Mouse (Mus musculus) C2C12 (cell line): ENCODE results near the gene Hnrnpa2b1. TPM values are rescaled to one million over a fixed set of nuclear protein-coding genes. Genes with fewer than 3 reads are reported as not detected.

Experiments
- H3K27me3 ChIP-seq: one replicate; pipeline ENCODE4 v1.6.1; 2011; ENCODE audit not compliant: control insufficient read depth, insufficient read depth, insufficient read length
- H3K36me3 ChIP-seq: one replicate; pipeline ENCODE4 v1.6.1; 2011; ENCODE audit not compliant: control insufficient read depth, insufficient read depth
- H3K4me3 ChIP-seq: one replicate; pipeline ENCODE4 v1.5.1; 2011; ENCODE audit warnings: mild to moderate bottlenecking, control low read depth; ENCODE audit not compliant: poor library complexity, insufficient read depth, severe bottlenecking
- H3K79me2 ChIP-seq: one replicate; pipeline ENCODE4 v1.6.1; 2011; ENCODE audit not compliant: control insufficient read depth, insufficient read depth
- H3K79me3 ChIP-seq: one replicate; pipeline ENCODE4 v1.6.1; 2011; ENCODE audit warnings: low read depth, control low read depth
- H3ac ChIP-seq: one replicate; pipeline ENCODE3; 2011; ENCODE audit warnings: low read depth; ENCODE audit not compliant: control insufficient read depth, insufficient read length
- CEBPB ChIP-seq: IDR thresholded peaks from one replicate; pipeline ENCODE4 v1.6.1; 2011; ENCODE audit warnings: low read depth, mild to moderate bottlenecking, control low read depth, moderate library complexity
- CTCF ChIP-seq: IDR thresholded peaks from one replicate; pipeline ENCODE4 v1.5.1; 2011; ENCODE audit not compliant: control insufficient read depth, insufficient read depth, insufficient read length
- FOSL1 ChIP-seq: IDR thresholded peaks from one replicate; pipeline ENCODE4 v1.8.0; 2011; ENCODE audit warnings: mild to moderate bottlenecking, low read length; ENCODE audit not compliant: poor library complexity, insufficient read depth, severe bottlenecking
- MAX ChIP-seq: IDR thresholded peaks from one replicate; pipeline ENCODE4 v1.6.1; 2011; ENCODE audit warnings: mild to moderate bottlenecking, control low read depth
- MYOD1 ChIP-seq: IDR thresholded peaks from one replicate; pipeline ENCODE4 v1.6.1; 2011; ENCODE audit warnings: low read depth; ENCODE audit not compliant: control insufficient read depth, insufficient read length
- MYOG ChIP-seq: IDR thresholded peaks from one replicate; pipeline ENCODE4 v1.6.1; 2011; ENCODE audit not compliant: control insufficient read depth, insufficient read length; ENCODE audit errors: extremely low read depth
- USF1 ChIP-seq: IDR thresholded peaks from one replicate; pipeline ENCODE4 v1.6.1; 2011; ENCODE audit warnings: low read depth, mild to moderate bottlenecking, control low read depth, moderate library complexity
- long read RNA-seq, 2 experiments: library from polyadenylated mRNA; unstranded; transcript quantifications; one replicate each; pipeline ENCODE4 v2.0.0; 2019 to 2020
- polyA plus RNA-seq: library from polyadenylated mRNA; unstranded; fragments of >200 nt; fragmentation: generic; extraction: Trizol; gene quantifications from one replicate; pipeline ENCODE4 v1.2.1, GENCODE M21; 2012; ENCODE audit warnings: missing spikeins

The Hnrnpa2b1 gene
- 459 TPM for polyA plus RNA-seq
- long read RNA-seq, experiment 1, transcript Hnrnpa2b1-203 (12 exons, 1,728 nt) = minor isoform, 5 of 271 reads
- long read RNA-seq, experiment 1, transcript Hnrnpa2b1-204 (11 exons, 1,638 nt) = minor isoform, 60 of 271 reads
- long read RNA-seq, experiment 1, transcript Hnrnpa2b1-210 (10 exons, 1,518 nt) = major isoform, 79 of 271 reads
- long read RNA-seq, experiment 1, transcript Hnrnpa2b1-201 (10 exons, 1,647 nt) = minor isoform, 22 of 271 reads
- long read RNA-seq, experiment 1, partial matches to known transcripts = 28 of 271 reads
- long read RNA-seq, experiment 1, other reads (novel, unspliced or antisense) = 70 of 271 reads
- long read RNA-seq, experiment 2, transcript Hnrnpa2b1-204 (11 exons, 1,638 nt) = minor isoform, 335 of 1,152 reads
- long read RNA-seq, experiment 2, transcript Hnrnpa2b1-203 (12 exons, 1,728 nt) = minor isoform, 25 of 1,152 reads
- long read RNA-seq, experiment 2, transcript Hnrnpa2b1-201 (10 exons, 1,647 nt) = minor isoform, 99 of 1,152 reads
- long read RNA-seq, experiment 2, transcript Hnrnpa2b1-210 (10 exons, 1,518 nt) = major isoform, 439 of 1,152 reads
- long read RNA-seq, experiment 2, partial matches to known transcripts = 55 of 1,152 reads
- long read RNA-seq, experiment 2, other reads (novel, unspliced or antisense) = 183 of 1,152 reads

DNA sequence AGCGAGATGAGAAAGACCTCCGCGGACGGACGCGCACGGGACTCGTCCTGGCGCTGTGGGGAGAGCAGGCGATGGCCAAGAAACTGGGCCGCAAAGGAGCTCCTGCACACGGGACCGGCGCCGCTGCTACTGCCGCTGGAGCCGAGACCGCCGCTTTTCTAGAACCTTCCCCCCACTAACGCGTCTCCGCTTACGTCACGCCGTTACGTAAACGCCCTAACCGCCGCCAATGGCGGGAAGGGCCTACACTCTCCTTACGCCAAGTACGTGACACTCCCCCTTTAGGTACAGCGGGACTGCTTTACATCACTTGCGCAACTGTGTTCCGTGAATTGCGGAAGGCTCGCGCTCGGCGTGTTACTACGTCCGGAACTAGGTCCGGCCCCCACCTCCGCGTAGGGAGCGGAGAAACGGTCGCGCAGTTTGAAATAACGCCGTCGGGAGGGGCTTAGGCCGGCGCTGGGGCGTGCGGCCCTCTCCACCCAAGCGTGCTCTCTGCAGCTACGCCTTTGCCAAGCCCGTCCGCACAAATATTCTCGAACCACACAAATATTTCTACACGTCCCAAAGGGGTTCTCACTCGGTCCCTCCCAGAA is at the start of gene Hnrnpa2b1:
Gene Hnrnpa2b1, minus strand, starts transcription at position 180 of the 596 bp plus-strand sequence.
- H3ac ChIP-seq = peak within 1 kb of the TSS; percentile 97
- H3K79me2 ChIP-seq = peaks cover 93% of the 10 kb centered on the region
- TF ChIP-seq CEBPB (peak; percentile 74), MAX (no peak)
- peaks cover 85% of the 10 kb centered on the region for H3K79me3 ChIP-seq
- peak within 1 kb of the TSS; percentile 97 for H3K4me3 ChIP-seq
- no peaks in the 10 kb centered on the region for H3K27me3 ChIP-seq
- H3K36me3 ChIP-seq = peaks cover 69% of the 10 kb centered on the region

DNA sequence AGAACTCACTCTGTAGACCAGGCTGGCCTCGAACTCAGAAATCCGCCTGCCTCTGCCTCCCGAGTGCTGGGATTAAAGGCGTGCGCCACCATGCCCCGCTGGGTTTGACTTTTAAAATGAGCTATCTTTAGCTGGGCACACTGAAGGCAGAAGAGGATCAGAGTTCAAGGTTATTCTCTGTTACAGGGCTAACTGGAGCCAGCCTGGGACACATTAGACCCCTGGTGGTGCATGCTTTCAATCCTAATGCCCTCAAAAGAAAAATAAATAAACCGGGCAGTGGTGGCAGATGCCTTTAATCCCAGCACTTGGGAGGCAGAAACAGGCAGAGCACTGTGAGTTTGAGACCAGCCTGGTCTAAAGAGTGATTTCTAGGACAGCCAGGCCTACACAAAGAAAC is 45.2 kb upstream of the Hnrnpa2b1 start:
- Histone ChIP-seq H3K79me3 (no peaks in the 10 kb centered on the region), H3K79me2 (no peaks in the 10 kb centered on the region), H3K27me3 (no peaks in the 10 kb centered on the region), H3K4me3 (no peak overlapping the region), H3ac (no peak overlapping the region), H3K36me3 (no peaks in the 10 kb centered on the region)
- TF ChIP-seq CTCF = no peak
- TF ChIP-seq MYOD1 = no peak
- no peak for TF ChIP-seq MAX
- no peak for TF ChIP-seq MYOG
- no peak for TF ChIP-seq FOSL1
- TF ChIP-seq CEBPB = no peak
- no peak for TF ChIP-seq USF1

DNA sequence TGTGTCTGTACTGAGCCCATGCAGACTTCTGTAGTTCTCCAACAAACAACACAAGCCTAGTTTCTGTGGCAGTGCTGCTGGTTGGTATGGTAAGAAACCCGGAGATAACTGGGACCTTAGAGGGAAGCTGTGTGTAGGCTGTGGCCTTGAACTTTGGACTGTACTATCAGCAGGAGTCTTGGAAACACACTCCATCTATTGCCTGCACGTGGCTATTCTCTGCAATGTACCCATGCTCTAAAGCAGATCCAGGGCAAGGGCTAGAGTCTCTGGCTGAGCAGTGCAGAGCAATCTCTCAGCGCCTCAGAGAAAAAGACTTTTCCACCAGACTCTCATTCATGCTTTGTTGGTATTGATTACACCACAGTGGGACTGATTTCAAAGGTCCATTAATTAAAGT is 44.1 kb upstream of the Hnrnpa2b1 start:
- Histone ChIP-seq H3K79me3 (no peaks in the 10 kb centered on the region), H3K79me2 (no peaks in the 10 kb centered on the region), H3K27me3 (no peaks in the 10 kb centered on the region), H3K36me3 (no peaks in the 10 kb centered on the region), H3K4me3 (no peak overlapping the region), H3ac (no peak overlapping the region)
- TF ChIP-seq MAX = no peak
- TF ChIP-seq MYOD1 = no peak
- no peak for TF ChIP-seq MYOG
- no peak for TF ChIP-seq CTCF
- TF ChIP-seq FOSL1 = no peak
- no peak for TF ChIP-seq USF1

DNA sequence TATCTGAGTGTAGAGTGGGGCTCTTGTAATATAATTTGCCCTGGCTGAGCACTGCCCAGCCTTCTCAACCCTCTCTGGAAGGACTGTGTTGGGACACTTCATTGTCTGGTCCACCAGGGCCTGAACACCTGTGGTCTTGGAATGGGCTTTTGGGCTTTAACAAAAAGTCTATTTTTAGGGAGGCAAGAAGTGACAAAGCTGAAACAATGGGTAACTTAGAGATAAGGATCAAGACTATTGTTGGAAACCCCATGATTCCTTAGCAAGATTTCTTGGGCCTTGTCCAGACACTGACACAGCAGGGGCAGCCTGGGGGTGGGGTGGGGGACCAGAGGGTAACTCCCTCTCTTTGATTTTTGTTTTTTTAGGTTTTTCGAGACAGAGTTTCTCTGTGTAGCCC is 41.3 kb upstream of the Hnrnpa2b1 start:
- Histone ChIP-seq H3ac (no peak overlapping the region), H3K79me3 (no peaks in the 10 kb centered on the region), H3K27me3 (no peaks in the 10 kb centered on the region), H3K79me2 (no peaks in the 10 kb centered on the region), H3K36me3 (no peaks in the 10 kb centered on the region), H3K4me3 (no peak overlapping the region)
- TF ChIP-seq USF1 = no peak
- TF ChIP-seq MYOD1 = no peak
- TF ChIP-seq MAX = no peak
- no peak for TF ChIP-seq CTCF
- no peak for TF ChIP-seq CEBPB
- no peak for TF ChIP-seq MYOG
- TF ChIP-seq FOSL1 = no peak

DNA sequence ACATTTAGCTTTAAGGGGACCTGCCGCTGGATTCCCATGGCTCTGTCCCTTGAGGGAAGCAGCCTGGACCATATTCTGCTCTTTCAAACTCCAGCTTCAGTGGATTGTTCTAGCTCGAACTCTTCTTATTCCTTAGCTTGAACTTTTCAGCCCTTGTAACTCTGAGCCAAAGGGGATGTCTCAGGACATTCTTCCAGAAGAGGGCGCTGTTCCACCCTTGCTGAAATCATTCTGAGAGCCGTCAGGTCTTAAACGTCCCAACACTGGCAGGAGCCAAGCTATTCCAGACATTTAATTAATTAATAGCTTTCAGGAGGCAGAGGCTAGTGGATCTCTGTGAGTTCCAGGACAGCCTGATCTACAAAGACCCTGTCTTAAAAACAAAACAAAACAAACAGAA is 40.4 kb upstream of the Hnrnpa2b1 start:
- no peaks in the 10 kb centered on the region for H3K79me2 ChIP-seq
- H3ac ChIP-seq = no peak overlapping the region
- no peak overlapping the region for H3K4me3 ChIP-seq
- no peaks in the 10 kb centered on the region for H3K79me3 ChIP-seq
- no peaks in the 10 kb centered on the region for H3K36me3 ChIP-seq
- no peaks in the 10 kb centered on the region for H3K27me3 ChIP-seq
- TF ChIP-seq MYOD1 = no peak
